Mouse (Mus musculus): Measurements from ENCODE around the gene Tomm70a. TPM values are rescaled to one million over a fixed set of nuclear protein-coding genes. Genes with fewer than 3 reads are reported as not detected.

Gene Tomm70a
- polyA plus RNA-seq, 1 experiment from 2014 or later = 43.2 TPM

Other genes starting within 250 kb of the Tomm70a start
- gene Tmem45a, start 235.5 kb upstream of the Tomm70a start, polyA plus RNA-seq (2015; fragmentation: Nextera tagmentation; extraction: Ambion mirVana) = 2.7 and 2.8 TPM in 2 replicates
- gene Lnp1, start 193.6 kb upstream of the Tomm70a start, polyA plus RNA-seq (2015; fragmentation: Nextera tagmentation; extraction: Ambion mirVana) = 0.28 TPM in 1 of 2 replicates, not detected in the other
- gene Tmem45a2, start 50.3 kb upstream of the Tomm70a start, polyA plus RNA-seq (2015; fragmentation: Nextera tagmentation; extraction: Ambion mirVana) = not detected in 2 replicates
- 45.4 and 51.9 TPM in 2 replicates for gene Nit2, start 45.6 kb downstream of the Tomm70a start, polyA plus RNA-seq (2015; fragmentation: Nextera tagmentation; extraction: Ambion mirVana)
- 26.5 and 27.4 TPM in 2 replicates for gene Tbc1d23, start 109.8 kb downstream of the Tomm70a start, polyA plus RNA-seq (2015; fragmentation: Nextera tagmentation; extraction: Ambion mirVana)
- 0.20 and 0.26 TPM in 2 replicates for gene Tmem30c, start 171.2 kb downstream of the Tomm70a start, polyA plus RNA-seq (2015; fragmentation: Nextera tagmentation; extraction: Ambion mirVana)
- gene Filip1l, start 231.4 kb downstream of the Tomm70a start, polyA plus RNA-seq (2015; fragmentation: Nextera tagmentation; extraction: Ambion mirVana) = 1.9 and 2.6 TPM in 2 replicates

Measured in forebrain, embryonic 13.5 days (tissue).